Mouse (Mus musculus) embryonic facial prominence, embryonic 14.5 days (tissue): ENCODE measurements around the gene Osbpl8. TPM values are rescaled to one million over a fixed set of nuclear protein-coding genes. Genes with fewer than 3 reads are reported as not detected.
A peak's percentile ranks its signal among the peaks of the same experiment; 100 is the strongest.

ENCODE experiments used
- ATAC-seq: fragments of 200-750 bp; cut with Nextera tagmentation; 2 replicates; pipeline ENCODE4 v1.8.0; 2017; ENCODE audit warnings: low read depth, moderate number of reproducible peaks, moderate TSS enrichment
- DNase-seq: peaks from one replicate; pipeline ENCODE4 v3.0.0-alpha.2; 2015; ENCODE audit warnings: low spot score
- H3K27ac ChIP-seq: fragments of 300-500 bp; sonication (generic); replicated peaks from 2 replicates; pipeline ENCODE4 v1.5.1; 2014; ENCODE audit warnings: low read depth, mild to moderate bottlenecking, low read length, moderate library complexity
- H3K27me3 ChIP-seq: fragments of 300-500 bp; sonication (generic); replicated peaks from 2 replicates; pipeline ENCODE4 v1.6.1; 2014; ENCODE audit warnings: low read length; ENCODE audit not compliant: control insufficient read depth, insufficient read depth
- H3K36me3 ChIP-seq: fragments of 300-500 bp; sonication (generic); 2 replicates; pipeline ENCODE4 v1.6.1; 2014; ENCODE audit warnings: low read length, mixed read lengths; ENCODE audit not compliant: control insufficient read depth, insufficient read depth
- H3K4me1 ChIP-seq: fragments of 300-500 bp; sonication (generic); 2 replicates; pipeline ENCODE4 v1.6.1; 2014; ENCODE audit warnings: antibody characterized with exemption, low read length; ENCODE audit not compliant: control insufficient read depth, insufficient read depth
- H3K4me2 ChIP-seq: fragments of 300-500 bp; sonication (generic); 2 replicates; pipeline ENCODE4 v1.6.1; 2014; ENCODE audit warnings: low read depth, mild to moderate bottlenecking, low read length, moderate library complexity, mixed read lengths
- H3K4me3 ChIP-seq: fragments of 300-500 bp; sonication (generic); 2 replicates; pipeline ENCODE4 v1.5.1; 2014; ENCODE audit warnings: low read depth, mild to moderate bottlenecking, low read length
- H3K9ac ChIP-seq: fragments of 300-500 bp; sonication (generic); 2 replicates; pipeline ENCODE4 v1.6.1; 2014; ENCODE audit warnings: low read depth, mild to moderate bottlenecking, low read length, moderate library complexity, mixed read lengths
- H3K9me3 ChIP-seq: fragments of 300-500 bp; sonication (generic); 2 replicates; pipeline ENCODE4 v1.6.1; 2016; ENCODE audit warnings: low read length; ENCODE audit not compliant: control insufficient read depth
- WGBS: fragments of 180-500 bp; shearing (Covaris S2); extraction: QIAGEN DNeasy Blood & Tissue Kit; methylation state at CpG from one replicate; pipeline ENCODE4 v1.1.7; 2014; 5-methylcytosine and 5-hydroxymethylcytosine counted together
- polyA plus RNA-seq: library from polyadenylated mRNA; unstranded; fragments of >200 nt; fragmentation: Nextera tagmentation; extraction: Ambion mirVana; gene quantifications from 2 replicates; pipeline ENCODE4 v1.2.1, GENCODE M21; 2014

Gene Osbpl8
- polyA plus RNA-seq, 1 experiment from 2014 or later = 9.5 TPM

- Histone ChIP-seq H3K27me3 (no peaks in the 10 kb centered on the region), H3K27ac (no peak overlapping the region), H3K9me3 (no peaks in the 10 kb centered on the region), H3K9ac (no peak overlapping the region), H3K4me2 (no peak overlapping the region), H3K36me3 (peaks cover 63% of the 10 kb centered on the region), H3K4me1 (no peaks in the 10 kb centered on the region), H3K4me3 (no peak overlapping the region)
- 94% methylated on average over 2 of the region's 2 CpGs for whole genome bisulfite sequencing
- no peak for ATAC-seq
- DNase-seq = no peak
Measured at GRCm38 (mm10) chr10:111275822-111276221, 111.3 kb downstream of the Osbpl8 start.

GRCm38 (mm10) chr10:111297631-111298030 lies 133.1 kb downstream of the Osbpl8 start:
- Histone ChIP-seq H3K4me3 (peak overlapping the region; percentile 67), H3K4me1 (peaks cover 5% of the 10 kb centered on the region; the same call in 1 of the 2 replicates), H3K27ac (peak overlapping the region; percentile 90; the same call in 1 of the 2 replicates), H3K4me2 (peak overlapping the region; percentile 71), H3K36me3 (peaks cover 5% of the 10 kb centered on the region; the same call in 1 of the 2 replicates), H3K9me3 (no peaks in the 10 kb centered on the region), H3K27me3 (no peaks in the 10 kb centered on the region), H3K9ac (peak overlapping the region; percentile 78)
- WGBS = 47% methylated on average over 6 of the region's 6 CpGs
- DNase-seq (no peak), ATAC-seq (no peak)

GRCm38 (mm10) chr10:111298140-111299098 lies 133.9 kb downstream of the Osbpl8 start, which contains the start of gene Bbs10:
Gene Bbs10 (plus strand): TSS chr10:111298679.
- peak; percentile 99 for ATAC-seq
- H3K9me3 ChIP-seq = no peaks in the 10 kb centered on the region
- H3K4me3 ChIP-seq = peak within 1 kb of the TSS; percentile 67
- H3K4me2 ChIP-seq = peak within 1 kb of the TSS; percentile 71
- peak; percentile 99 for DNase-seq
- peak within 1 kb of the TSS; percentile 90 for H3K27ac ChIP-seq
- peaks cover 5% of the 10 kb centered on the region; the same call in 1 of the 2 replicates for H3K4me1 ChIP-seq
- peaks cover under 1% of the 10 kb centered on the region; the same call in 1 of the 2 replicates for H3K36me3 ChIP-seq
- peak within 1 kb of the TSS; percentile 78 for H3K9ac ChIP-seq
- 1% methylated on average over 29 of the region's 54 CpGs for WGBS
- no peaks in the 10 kb centered on the region for H3K27me3 ChIP-seq

GRCm38 (mm10) chr10:111299591-111299990 lies 135.0 kb downstream of the Osbpl8 start:
- peaks cover 5% of the 10 kb centered on the region; the same call in 1 of the 2 replicates for H3K4me1 ChIP-seq
- no peaks in the 10 kb centered on the region for H3K9me3 ChIP-seq
- no peak for ATAC-seq
- WGBS = 80% methylated on average over 6 of the region's 6 CpGs
- H3K4me2 ChIP-seq = peak overlapping the region; percentile 71; the same call in 1 of the 2 replicates
- H3K36me3 ChIP-seq = no peaks in the 10 kb centered on the region
- peak overlapping the region; percentile 35; the same call in 1 of the 2 replicates for H3K9ac ChIP-seq
- H3K27ac ChIP-seq = 0 out of 2 replicates have a peak overlapping the region, but pooled peaks have one; percentile 90
- no peak overlapping the region for H3K4me3 ChIP-seq
- no peaks in the 10 kb centered on the region for H3K27me3 ChIP-seq
- DNase-seq = peak; percentile 14

- WGBS = 89% methylated on average over 5 of the region's 5 CpGs
- no peaks in the 10 kb centered on the region for H3K36me3 ChIP-seq
- no peak for ATAC-seq
- no peak overlapping the region for H3K9ac ChIP-seq
- no peak overlapping the region for H3K4me3 ChIP-seq
- H3K27me3 ChIP-seq = no peaks in the 10 kb centered on the region
- no peak overlapping the region for H3K4me2 ChIP-seq
- no peak for DNase-seq
- H3K9me3 ChIP-seq = no peaks in the 10 kb centered on the region
- peaks cover 5% of the 10 kb centered on the region; the same call in 1 of the 2 replicates for H3K4me1 ChIP-seq
- no peak overlapping the region for H3K27ac ChIP-seq
Measured at GRCm38 (mm10) chr10:111301041-111301440, 136.5 kb downstream of the Osbpl8 start.

- Histone ChIP-seq H3K27ac (no peak overlapping the region), H3K4me3 (no peak overlapping the region), H3K9me3 (no peaks in the 10 kb centered on the region), H3K9ac (no peak overlapping the region), H3K4me1 (peaks cover 5% of the 10 kb centered on the region; the same call in 1 of the 2 replicates), H3K4me2 (no peak overlapping the region), H3K36me3 (no peaks in the 10 kb centered on the region), H3K27me3 (no peaks in the 10 kb centered on the region)
- ATAC-seq (no peak), DNase-seq (no peak)
- 97% methylated on average over 6 of the region's 6 CpGs for WGBS
Measured at GRCm38 (mm10) chr10:111302486-111302885, 137.9 kb downstream of the Osbpl8 start.

GRCm38 (mm10) chr10:111308850-111309501 lies 144.4 kb downstream of the Osbpl8 start:
- ATAC-seq (no peak), DNase-seq (no peak)
- no peak overlapping the region for H3K4me2 ChIP-seq
- no peak overlapping the region for H3K27ac ChIP-seq
- no peaks in the 10 kb centered on the region for H3K9me3 ChIP-seq
- H3K9ac ChIP-seq = no peak overlapping the region
- H3K27me3 ChIP-seq = no peaks in the 10 kb centered on the region
- 89% methylated on average over 13 of the region's 13 CpGs for WGBS
- no peak overlapping the region for H3K4me3 ChIP-seq
- H3K4me1 ChIP-seq = no peaks in the 10 kb centered on the region
- no peaks in the 10 kb centered on the region for H3K36me3 ChIP-seq

GRCm38 (mm10) chr10:111313282-111313681 lies 148.7 kb downstream of the Osbpl8 start:
- no peaks in the 10 kb centered on the region for H3K9me3 ChIP-seq
- no peak overlapping the region for H3K27ac ChIP-seq
- no peak for ATAC-seq
- WGBS = 66% methylated on average over 6 of the region's 6 CpGs
- H3K9ac ChIP-seq = no peak overlapping the region
- no peaks in the 10 kb centered on the region for H3K4me1 ChIP-seq
- H3K36me3 ChIP-seq = no peaks in the 10 kb centered on the region
- DNase-seq = no peak
- no peak overlapping the region for H3K4me3 ChIP-seq
- no peak overlapping the region for H3K4me2 ChIP-seq
- no peaks in the 10 kb centered on the region for H3K27me3 ChIP-seq
